Mouse (Mus musculus): ENCODE results near the gene Cacna1d.

Cacna1d gene

GRCm38 (mm10) chr14:30458820-30459219 is 32.4 kb downstream of the Cacna1d start:
- DNase-seq (ENCODE audit: low read depth, low spot score) = no peak

- DNase-seq (ENCODE audit: low read depth, low spot score) = no peak
These were observed 33.4 kb downstream of the Cacna1d start for GRCm38 (mm10) chr14:30457897-30458296.

DNA sequence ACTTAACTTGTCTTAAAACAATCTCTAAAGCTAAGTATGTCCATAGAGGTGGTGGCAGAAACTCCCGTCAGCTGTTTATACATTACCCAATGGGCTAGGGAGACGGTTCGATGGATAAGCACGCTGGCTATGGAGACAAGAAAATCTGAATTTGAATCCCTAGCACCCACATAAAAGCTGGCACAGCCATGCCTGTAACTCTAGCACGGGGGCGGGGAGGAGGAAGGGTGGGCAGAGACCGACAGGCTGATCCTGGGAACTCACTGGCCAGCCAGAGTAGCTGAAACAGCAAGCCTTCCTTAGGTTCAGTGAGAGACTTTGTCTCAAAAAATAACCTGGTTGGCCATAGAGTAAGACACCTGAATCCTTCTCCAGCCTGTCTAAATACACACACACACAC is 33.8 kb downstream of the Cacna1d start:
- DNase-seq (ENCODE audit: low read depth, low spot score) = no peak

DNA sequence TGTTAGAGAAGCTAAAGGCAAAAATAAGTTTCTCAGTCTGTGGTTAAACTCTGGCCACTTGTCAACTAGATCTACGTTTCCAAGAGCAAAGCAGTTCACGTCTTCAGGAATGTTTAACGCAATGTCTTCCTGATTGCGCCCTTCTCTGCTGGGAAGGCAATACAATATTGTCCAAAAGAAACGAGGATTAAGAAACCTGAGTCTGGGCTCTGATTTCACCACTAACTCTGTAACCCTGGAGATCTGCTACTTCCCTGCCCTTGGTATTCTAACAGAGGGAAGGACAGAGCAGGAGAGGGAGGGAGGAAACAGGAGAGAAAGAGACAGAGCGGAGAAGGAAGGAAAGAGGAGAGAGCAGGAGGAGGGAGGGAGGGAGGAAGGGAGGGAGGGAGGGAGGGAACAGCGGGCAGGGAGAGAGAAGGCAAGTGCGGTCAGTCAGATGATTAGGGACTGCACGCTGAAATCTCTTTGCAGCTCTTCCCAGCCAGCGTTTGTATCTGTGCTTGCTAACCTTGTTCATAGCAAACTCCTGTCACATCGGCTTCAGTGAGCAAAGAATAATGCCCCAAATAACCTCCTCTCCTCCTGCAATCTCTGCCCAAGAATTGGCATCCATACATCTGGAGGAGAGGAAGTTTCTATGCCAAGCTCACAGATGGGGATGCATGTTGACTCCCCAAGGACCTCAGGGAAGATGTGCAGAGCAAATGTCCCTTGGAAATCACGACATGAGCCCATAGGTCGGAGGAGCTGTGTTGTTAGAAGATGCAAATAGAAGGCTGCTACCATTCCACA is 35.3 kb downstream of the Cacna1d start:
- DNase-seq (ENCODE audit: low read depth, low spot score) = no peak

DNA sequence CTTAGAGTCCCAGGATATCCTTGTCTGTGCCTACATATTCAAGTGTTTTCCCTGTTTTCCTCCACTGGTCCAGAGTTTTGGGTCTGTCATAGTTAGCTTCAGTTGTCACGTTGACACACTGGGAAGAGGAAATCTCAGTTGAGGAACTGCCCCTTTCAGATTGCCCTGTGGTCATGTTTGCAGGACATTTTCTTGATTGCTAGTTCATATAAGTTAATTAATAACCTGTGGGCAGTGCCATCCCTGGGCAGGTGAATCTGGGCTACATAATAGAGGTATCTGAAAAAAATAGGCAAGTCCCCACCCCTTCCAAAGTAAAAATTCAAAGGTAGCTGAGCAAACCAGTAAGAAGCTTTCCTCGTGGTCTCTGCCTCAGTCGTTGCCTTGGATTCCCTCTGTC is 51.3 kb downstream of the Cacna1d start:
- DNase-seq (ENCODE audit: low read depth, low spot score) = no peak

DNA sequence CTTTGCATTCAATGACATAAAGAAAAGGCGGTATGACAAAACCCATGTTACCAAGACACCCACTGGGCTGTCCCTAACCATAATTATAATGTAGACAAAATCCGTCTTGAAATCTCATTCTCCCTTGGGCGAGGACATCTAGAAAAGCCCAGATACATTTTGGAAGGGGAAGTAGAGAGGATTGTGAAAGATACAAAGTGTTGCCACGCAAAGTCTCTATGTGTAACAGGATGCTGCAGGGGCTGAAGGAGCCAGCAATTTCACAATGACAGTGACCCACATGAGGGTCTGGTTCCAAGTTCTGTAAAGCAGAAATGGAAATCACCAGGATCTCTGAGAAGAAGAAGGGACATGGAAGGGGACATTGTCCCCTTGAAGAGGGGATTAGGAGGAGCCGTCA is 55.9 kb downstream of the Cacna1d start:
- no peak for DNase-seq (ENCODE audit: low read depth, low spot score)

DNA sequence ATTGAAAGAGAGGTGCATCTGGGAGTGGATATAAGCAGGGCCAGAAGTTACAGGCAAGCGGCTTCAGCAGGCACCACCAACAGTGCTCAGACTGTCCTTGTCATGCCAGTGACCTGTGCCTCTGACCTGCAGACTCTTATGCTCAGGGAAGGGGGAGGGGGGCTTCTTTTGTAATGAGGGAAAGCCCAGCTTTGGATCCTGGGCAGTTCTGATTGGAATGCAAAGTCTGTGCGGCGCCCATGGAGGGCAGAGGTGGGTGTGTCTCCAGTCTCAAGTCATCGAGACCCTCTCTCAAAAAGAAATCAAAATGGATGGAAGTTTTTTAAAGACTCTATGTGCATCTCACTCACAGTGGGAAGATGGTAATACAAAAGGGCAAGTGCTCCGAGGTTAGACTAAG is 60.8 kb downstream of the Cacna1d start:
- no peak for DNase-seq (ENCODE audit: low read depth, low spot score)

GRCm38 (mm10) chr14:30430026-30430425 is 61.2 kb downstream of the Cacna1d start:
- no peak for DNase-seq (ENCODE audit: low read depth, low spot score)

GRCm38 (mm10) chr14:30429606-30430005 is 61.6 kb downstream of the Cacna1d start:
- DNase-seq (ENCODE audit: low read depth, low spot score) = no peak

GRCm38 (mm10) chr14:30428757-30429156 is 62.5 kb downstream of the Cacna1d start:
- DNase-seq (ENCODE audit: low read depth, low spot score) = no peak

DNA sequence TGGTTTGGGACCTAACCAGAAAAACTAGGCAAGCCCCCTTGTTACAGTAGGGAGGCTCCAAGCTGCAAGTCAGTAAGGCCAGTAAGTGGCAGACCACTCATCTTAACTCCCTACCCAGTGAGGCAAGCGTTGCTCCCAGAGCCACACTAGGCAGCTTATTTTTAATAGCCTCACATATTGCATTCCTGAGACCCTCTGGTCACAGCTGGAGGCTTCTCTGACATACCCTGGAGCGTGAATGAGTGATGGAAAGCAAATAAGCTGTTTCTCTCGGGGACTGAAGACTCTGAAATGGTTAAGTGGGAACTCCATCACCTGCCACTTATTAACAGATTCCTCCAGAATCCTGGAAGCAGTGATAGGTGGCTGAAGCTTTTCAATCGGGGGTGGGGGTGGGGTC is 65.4 kb downstream of the Cacna1d start:
- peak; percentile 30 for DNase-seq (ENCODE audit: low read depth, low spot score)

DNA sequence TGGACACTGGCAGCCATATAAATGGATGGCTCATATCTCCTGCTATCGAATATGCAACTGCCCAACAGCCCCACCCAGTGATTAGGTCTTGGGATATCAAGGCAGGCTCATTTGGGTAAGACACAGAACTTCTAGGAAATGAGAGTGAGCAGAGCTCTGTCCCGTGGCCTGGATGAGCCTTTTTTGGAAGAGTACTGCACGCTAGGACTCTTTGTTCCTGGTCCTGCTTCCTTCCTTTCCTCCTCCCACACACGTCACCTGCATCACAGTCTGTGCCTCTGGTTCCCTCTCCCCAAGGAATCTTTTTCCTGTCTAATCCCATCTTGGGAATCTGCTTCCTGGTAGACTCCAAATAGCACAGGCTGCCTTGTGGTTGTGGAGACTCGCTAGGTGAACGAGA is 66.1 kb downstream of the Cacna1d start:
- no peak for DNase-seq (ENCODE audit: low read depth, low spot score)

- no peak for DNase-seq (ENCODE audit: low read depth, low spot score)
These were observed 66.6 kb downstream of the Cacna1d start for GRCm38 (mm10) chr14:30424638-30425037.

DNA sequence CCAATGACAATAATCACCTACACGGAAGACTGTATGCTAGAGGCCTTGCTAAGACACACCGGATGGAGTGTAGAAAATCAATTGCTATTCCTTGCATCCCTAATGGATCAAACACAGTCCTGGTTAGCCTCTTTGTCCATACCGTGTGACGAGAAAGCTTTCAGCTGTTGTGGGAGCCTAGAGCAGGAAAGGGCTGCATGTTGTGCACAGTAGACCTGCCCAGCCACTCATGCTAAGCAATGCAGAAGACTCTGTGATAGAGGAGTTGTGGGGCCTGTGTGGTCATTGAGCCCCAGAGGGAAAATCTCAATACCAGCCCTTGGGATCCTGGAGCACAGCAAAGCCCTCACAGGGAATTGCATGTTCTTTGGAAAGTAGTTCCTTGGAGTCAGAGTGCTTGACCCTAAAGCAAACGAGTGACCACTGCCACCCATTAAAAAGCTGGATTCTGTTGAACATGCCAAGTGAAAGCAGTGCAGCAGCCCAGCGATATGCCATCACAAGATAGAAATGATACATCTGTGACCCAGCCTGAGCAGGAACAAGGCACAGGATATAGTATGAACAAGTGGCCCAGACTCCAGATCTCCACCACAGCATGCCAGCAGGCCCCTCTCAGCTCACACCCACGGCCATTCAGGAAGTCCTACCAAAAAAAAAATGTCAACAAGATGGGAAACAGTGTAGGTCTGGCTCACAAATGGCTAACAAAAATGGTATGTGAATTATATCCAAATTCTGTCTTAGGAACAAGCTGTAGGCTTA is 68.7 kb downstream of the Cacna1d start:
- no peak for DNase-seq (ENCODE audit: low read depth, low spot score)

- no peak for DNase-seq (ENCODE audit: low read depth, low spot score)
These were observed 71.8 kb downstream of the Cacna1d start for GRCm38 (mm10) chr14:30419458-30419857.

- no peak for DNase-seq (ENCODE audit: low read depth, low spot score)
These were observed 72.2 kb downstream of the Cacna1d start for GRCm38 (mm10) chr14:30419046-30419445.

DNA sequence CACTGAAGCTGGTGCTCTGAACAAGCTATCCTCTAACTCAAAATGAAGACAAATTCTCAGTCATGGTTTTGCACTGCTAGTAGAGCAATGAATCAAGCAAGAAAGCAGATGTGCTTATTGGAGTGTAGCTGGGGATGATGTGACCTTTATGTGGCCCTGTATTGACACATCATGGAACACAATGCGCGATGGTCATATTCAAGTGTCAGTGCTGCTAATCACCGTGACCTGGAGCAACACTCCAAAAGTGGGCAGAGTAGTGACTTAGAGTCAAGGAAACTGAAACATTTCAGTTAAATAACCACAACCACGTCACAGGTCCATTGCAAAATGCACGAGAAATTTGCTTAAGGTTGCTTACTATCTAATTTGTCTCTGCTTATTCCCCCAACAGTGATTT is 75.4 kb downstream of the Cacna1d start:
- DNase-seq (ENCODE audit: low read depth, low spot score) = no peak

DNA sequence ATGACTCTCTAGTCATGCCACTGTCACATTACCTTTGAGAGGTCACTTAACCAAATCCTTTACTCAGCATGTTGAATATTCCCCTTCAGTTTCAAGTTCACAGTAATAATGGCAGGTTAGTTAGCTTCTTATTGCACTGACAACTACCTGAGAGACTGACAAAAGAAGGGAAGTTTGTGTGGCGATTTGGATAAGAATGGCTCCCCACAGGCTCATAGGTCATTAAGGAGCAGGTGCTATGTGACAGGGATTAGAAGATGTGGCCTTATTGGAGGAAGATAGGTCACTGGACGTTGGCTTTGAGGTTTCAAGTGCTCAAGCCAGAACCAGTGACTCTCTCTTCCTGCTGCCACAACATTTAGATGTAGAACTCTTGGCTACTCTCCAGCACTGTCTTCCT is 77.1 kb downstream of the Cacna1d start:
- DNase-seq (ENCODE audit: low read depth, low spot score) = no peak

DNA sequence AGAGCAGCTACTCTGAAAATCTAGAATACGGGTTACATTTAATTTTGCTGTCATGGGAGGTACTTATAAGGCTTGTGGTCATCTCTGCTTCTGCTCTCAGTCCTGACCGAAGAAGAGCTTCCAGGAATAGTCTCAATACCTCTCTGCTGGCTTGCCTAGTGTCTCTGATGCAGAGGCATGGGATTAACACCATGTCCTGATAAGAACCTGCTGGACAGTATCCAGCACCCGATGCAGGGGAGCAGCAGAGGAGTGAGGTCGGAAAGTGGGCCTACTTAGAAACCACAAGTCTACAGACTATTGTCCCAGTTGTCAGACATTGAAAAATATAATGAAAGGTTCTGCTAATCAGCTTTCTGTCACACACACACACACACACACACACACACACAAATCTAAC is 81.9 kb downstream of the Cacna1d start:
- no peak for DNase-seq (ENCODE audit: low read depth, low spot score)

DNA sequence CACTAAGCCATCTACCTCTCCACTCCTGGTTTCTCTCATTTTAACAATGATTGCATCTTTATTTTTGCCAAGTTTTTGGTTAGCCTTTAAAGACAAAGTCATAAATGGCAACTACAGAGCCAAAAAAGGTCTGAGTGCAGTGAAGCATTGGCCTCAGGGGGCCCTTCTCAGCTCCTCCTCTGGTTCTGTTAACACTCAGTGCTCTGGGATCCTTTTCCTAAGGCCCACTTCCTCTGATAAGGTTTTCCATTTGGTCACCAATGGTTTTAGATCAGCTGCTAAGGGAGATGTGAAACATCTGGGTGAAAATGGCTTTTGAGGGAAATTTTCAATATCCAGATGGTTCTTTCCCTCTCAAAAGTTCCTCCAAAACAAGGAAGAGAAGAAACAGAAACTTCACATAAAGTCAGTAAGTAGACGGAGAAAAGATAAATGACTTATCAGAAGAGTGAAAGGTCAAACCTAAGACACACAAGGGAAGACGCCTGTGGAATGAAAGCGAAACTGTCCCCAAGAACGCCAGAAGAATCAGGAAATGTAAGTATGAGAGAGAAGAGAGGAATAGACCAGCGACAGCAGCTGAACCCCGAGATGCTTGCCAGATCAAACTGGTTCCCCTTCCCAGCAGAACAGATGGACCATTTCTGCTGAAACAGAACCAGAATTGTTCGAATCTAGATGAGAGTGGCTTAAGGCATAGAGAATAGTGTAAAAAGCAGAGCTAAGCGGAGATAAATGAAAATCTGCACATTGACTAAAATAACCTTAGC is 85.6 kb downstream of the Cacna1d start:
- no peak for DNase-seq (ENCODE audit: low read depth, low spot score)

- DNase-seq (ENCODE audit: low read depth, low spot score) = no peak
These were observed 112.9 kb downstream of the Cacna1d start for GRCm38 (mm10) chr14:30378306-30378705.

GRCm38 (mm10) chr14:30372878-30373277 is 118.4 kb downstream of the Cacna1d start:
- no peak for DNase-seq (ENCODE audit: low read depth, low spot score)
